Comparison of ENCODE assay signal across 8 mouse cellular contexts in genomic region chr4:101264741-101265513, GRCm38 (mm10). TPM values are rescaled to one million over a fixed set of nuclear protein-coding genes. Genes with fewer than 3 reads are reported as not detected.
DNase-seq lines count a peak whose midpoint lies in the region; ATAC-seq lines count a peak whose summit lies in the region.

Gene Jak1 (minus strand): TSS chr4:101265282.

- ATAC-seq in inflammation-experienced regulatory T-cells, adult 6 months, result peak; percentile 91
- peak; percentile 97 for ATAC-seq in megakaryocyte-erythroid progenitor cell, adult 5-6 weeks (replicated peaks; ENCODE audit: low FRiP score, low TSS enrichment, poor library complexity, severe bottlenecking)

- peak; percentile 98 to 100 for DNase-seq in adrenal gland, adult (ENCODE audit: inconsistent age in 2 of 2, low spot score in 1 of 2)
- DNase-seq in embryo, embryonic 10.5 days (ENCODE audit: low spot score), result peak; percentile 99
- DNase-seq in gastrocnemius, postnatal 14 days, result peak; percentile 99
- DNase-seq in left cerebral cortex, postnatal 10 days (ENCODE audit: extremely low spot score in 1 of 2, low spot score in 2 of 2), result peak; percentile 95 to 98
- peak; percentile 95 for DNase-seq in right cerebral cortex, postnatal 25 days
- peak; percentile 95 to 99 for DNase-seq in urinary bladder, postnatal 4 days (ENCODE audit: low spot score in 2 of 2)

- intact Hi-C loops in gastrocnemius, postnatal 14 days (cut with DNase I; ENCODE audit: low total_unique reads), result loop anchor here (10.0 kb wide), 1 partner anchor 50 kb away; no protein-coding TSS in a partner anchor
- intact Hi-C loops in left cerebral cortex, postnatal 10 days (cut with DNase I), result no loop called here

RNA-seq across cellular contexts. Expression of gene Jak1, which starts in this region (rescaled TPM):
- total RNA-seq in gastrocnemius, postnatal 14 days (2021), result 100 to 1,000 TPM in 1 of 2 experiments, 10 to 100 TPM in 1; 96.6 to 108 TPM
- polyA plus RNA-seq in inflammation-experienced regulatory T-cells, adult 6 months (2017; shearing (Covaris generic)), result 100 to 1,000 TPM; 317 to 371 (median 344) TPM
- total RNA-seq in left cerebral cortex, postnatal 10 days (2021), result 100 to 1,000 TPM; 120 to 126 TPM
- total RNA-seq in megakaryocyte-erythroid progenitor cell, adult 5-6 weeks (2014; fragmentation: Nextera tagmentation), result 82.6 and 108 TPM in 2 replicates
- 84.7 and 85.5 TPM in 2 replicates for total RNA-seq in megakaryocyte-erythroid progenitor cell, adult 5-6 weeks (2017)

Comparison
In these comparisons a context has a peak if more than half of its experiments do, and no peak if none do; other contexts are left out.
1. Peak in every context shown above with its lines: DNase-seq and ATAC-seq.